In genomic region chr9:118458039-118458438, GRCm38 (mm10) we compare ENCODE assay signal across 20 mouse cellular contexts. TPM values are rescaled to one million over a fixed set of nuclear protein-coding genes. Genes with fewer than 3 reads are reported as not detected.
A peak's percentile ranks its signal among the peaks of the same experiment; 100 is the strongest.
DNase-seq lines count a peak whose midpoint lies in the region; TF ChIP-seq lines count a peak whose summit lies in the region.
"Had no signal": no experiment of that assay in that cellular context is flagged by ENCODE, and none has a peak within 500 bp of the region (broad histone marks: within the 10 kb centered on the region; RNA-seq: fewer than 3 reads in every experiment).

No protein-coding gene starts in this region.

- no peak for TF ChIP-seq POLR2A in cerebellum, adult 2 months (IDR thresholded peaks at IDR 0.05; ENCODE audit: borderline replicate concordance, insufficient read depth, low read length)

- intact Hi-C loops in left cerebral cortex, postnatal 4 days (cut with DNase I), result no loop called here
- intact Hi-C loops in left cerebral cortex, adult 2 months (cut with DNase I), result no loop called here

- TF ChIP-seq CTCF in cerebellum, adult 2 months (IDR thresholded peaks at IDR 0.05; ENCODE audit: borderline replicate concordance, insufficient read depth, low read depth, low read length), result no peak
- no peak for TF ChIP-seq CTCF in left cerebral cortex, adult 2 months (IDR thresholded peaks at IDR 0.05)

- no peaks in the 10 kb centered on the region for H3K4me1 ChIP-seq in cerebellum, adult 2 months (ENCODE audit: control insufficient read depth, insufficient read depth, low read length)

- H3K27me3 ChIP-seq in cerebellum, adult 2 months (ENCODE audit: control insufficient read depth, insufficient read depth, low read length), result no peaks in the 10 kb centered on the region
- H3K27me3 ChIP-seq: CH12.LX, Patski had no signal

- 3% methylated on average over 5 of the region's 5 CpGs for WGBS in cerebellum, adult 2 months

- no peak overlapping the region for H3K4me3 ChIP-seq in cerebellum, adult 2 months (replicated peaks; ENCODE audit: insufficient read depth, low read depth, low read length)
- H3K4me3 ChIP-seq in left cerebral cortex, adult 2 months, result no peak overlapping the region

- no peak overlapping the region for H3K27ac ChIP-seq in cerebellum, adult 2 months (ENCODE audit: insufficient read depth, low read length)
- H3K27ac ChIP-seq in left cerebral cortex, adult 2 months, result no peak overlapping the region

- DNase-seq in cerebellum, postnatal 10 days, result peak; percentile 67 to 73
- DNase-seq in cerebellum, adult 2 months, result no peak
- DNase-seq in cerebellum, postnatal 14 days, result peak; percentile 51 to 53
- DNase-seq in cerebellum, postnatal 4 days (ENCODE audit: low spot score in 2 of 2), result no peak
- peak; percentile 27 for DNase-seq in left cerebral cortex, postnatal 4 days
- no peak for DNase-seq in left cerebral cortex, adult 2 months (ENCODE audit: extremely low spot score in 1 of 2, low spot score in 2 of 2)
- DNase-seq: adrenal gland, adult 2 months; adrenal gland, adult 8-10 months; adrenal gland, postnatal 10 days; adrenal gland, postnatal 14 days; adrenal gland, postnatal 25 days; adrenal gland, postnatal 36 days; B cell, adult 2 months; cerebellum, adult 11 months; cerebellum, adult 11-12 months; cerebellum, adult 18-20 months had no signal

RNA-seq across cellular contexts. Expression of gene Eomes, which starts 20.0 kb away (rescaled TPM):
- polyA plus RNA-seq in cerebellum, adult 2 months (2012; rRNA removed), result 6.0 and 6.9 TPM in 2 replicates
- total RNA-seq in left cerebral cortex, postnatal 4 days (2021), result 1 to 10 TPM; 1.2 to 3.2 TPM
- under 1 TPM in 1 of 2 experiments, not detected in 1; 0.16 TPM for total RNA-seq in left cerebral cortex, adult 2 months (2021)
- total RNA-seq: CH12.LX, MEL had no signal
- polyA plus RNA-seq: G1E had no signal

RNA-seq across cellular contexts. Expression of gene Golga4, which starts 48.0 kb away (rescaled TPM):
- polyA plus RNA-seq in cerebellum, adult 2 months (2012; rRNA removed), result 61.5 and 65.7 TPM in 2 replicates
- total RNA-seq in left cerebral cortex, postnatal 4 days (2021), result 10 to 100 TPM; 79.6 to 81.9 TPM
- total RNA-seq in left cerebral cortex, adult 2 months (2021), result 100 to 1,000 TPM; 108 to 110 TPM

Comparison
In these comparisons a context has a peak if more than half of its experiments do, and no peak if none do; other contexts are left out.
1. DNase-seq: peak in cerebellum, postnatal 10 days (2 of 2), cerebellum, postnatal 14 days (2 of 2) and left cerebral cortex, postnatal 4 days (single experiment); none in cerebellum, adult 2 months (0 of 2), cerebellum, postnatal 4 days (0 of 2) and left cerebral cortex, adult 2 months (0 of 2).